Mouse (Mus musculus) neural tube, embryonic 12.5 days (tissue): ENCODE results near the gene Olfr1442. TPM values are rescaled to one million over a fixed set of nuclear protein-coding genes. Genes with fewer than 3 reads are reported as not detected.
"Not testable (repeated sequence)": the region's sequence is repeated elsewhere in the genome, so short reads cannot be mapped to it uniquely, and the experiment has no call there.

Source experiments
- ATAC-seq: fragments of 200-750 bp; cut with Nextera tagmentation; 2 replicates; pipeline ENCODE4 v1.8.0; 2017; ENCODE audit warnings: low read depth, mild to moderate bottlenecking, moderate TSS enrichment, moderate library complexity; ENCODE audit not compliant: low FRiP score
- H3K27ac ChIP-seq: fragments of 300-500 bp; sonication (generic); 2 replicates; pipeline ENCODE4 v1.5.1; 2016
- H3K27me3 ChIP-seq: fragments of 300-500 bp; sonication (generic); replicated peaks from 2 replicates; pipeline ENCODE4 v1.6.1; 2016; ENCODE audit warnings: mild to moderate bottlenecking
- H3K36me3 ChIP-seq: fragments of 300-500 bp; sonication (generic); 2 replicates; pipeline ENCODE4 v1.6.1; 2016; ENCODE audit warnings: mild to moderate bottlenecking
- H3K4me1 ChIP-seq: fragments of 300-500 bp; sonication (generic); 2 replicates; pipeline ENCODE4 v1.6.1; 2016
- H3K4me2 ChIP-seq: fragments of 300-500 bp; sonication (generic); replicated peaks from 2 replicates; pipeline ENCODE4 v1.6.1; 2016; ENCODE audit warnings: mild to moderate bottlenecking
- H3K4me3 ChIP-seq: fragments of 300-500 bp; sonication (generic); 2 replicates; pipeline ENCODE4 v1.5.1; 2016
- H3K9ac ChIP-seq: fragments of 300-500 bp; sonication (generic); 2 replicates; pipeline ENCODE4 v1.6.1; 2016; ENCODE audit warnings: mild to moderate bottlenecking
- H3K9me3 ChIP-seq: fragments of 300-500 bp; sonication (generic); 2 replicates; pipeline ENCODE4 v1.6.1; 2016; ENCODE audit warnings: mild to moderate bottlenecking
- WGBS: fragments of 180-500 bp; shearing (Covaris S2); methylation state at CpG from one replicate; pipeline ENCODE4 v1.1.7; 2016; 5-methylcytosine and 5-hydroxymethylcytosine counted together
- polyA plus RNA-seq: library from polyadenylated mRNA; unstranded; fragments of >200 nt; fragmentation: Nextera tagmentation; extraction: Ambion mirVana; gene quantifications from 2 replicates; pipeline ENCODE4 v1.2.1, GENCODE M21; 2016

The Olfr1442 gene
- polyA plus RNA-seq = not detected in 2 replicates

GRCm38 (mm10) chr19:12670139-12670538 is at the start of gene Olfr1442:
Gene Olfr1442 (plus strand): TSS chr19:12670439.
- no peak within 1 kb of the TSS for H3K27ac ChIP-seq
- no peak for ATAC-seq
- H3K9me3 ChIP-seq = no peaks in the 10 kb centered on the region
- H3K4me3 ChIP-seq = no peak within 1 kb of the TSS
- H3K9ac ChIP-seq = no peak within 1 kb of the TSS
- no peak within 1 kb of the TSS for H3K4me2 ChIP-seq
- H3K36me3 ChIP-seq = no peaks in the 10 kb centered on the region
- no peaks in the 10 kb centered on the region for H3K4me1 ChIP-seq
- H3K27me3 ChIP-seq = no peaks in the 10 kb centered on the region

GRCm38 (mm10) chr19:12633176-12633575 is 37.1 kb upstream of the Olfr1442 start, which contains the start of gene Glyat:
Gene Glyat (plus strand): TSS chr19:12633308.
- H3K27me3 ChIP-seq = no peaks in the 10 kb centered on the region
- H3K27ac ChIP-seq = no peak within 1 kb of the TSS
- no peak within 1 kb of the TSS for H3K4me3 ChIP-seq
- H3K36me3 ChIP-seq = no peaks in the 10 kb centered on the region
- H3K9me3 ChIP-seq = no peaks in the 10 kb centered on the region
- no peaks in the 10 kb centered on the region for H3K4me1 ChIP-seq
- no peak within 1 kb of the TSS for H3K9ac ChIP-seq
- 87% methylated on average over 4 of the region's 4 CpGs for WGBS
- no peak for ATAC-seq
- no peak within 1 kb of the TSS for H3K4me2 ChIP-seq

GRCm38 (mm10) chr19:12634259-12634658 is 36.0 kb upstream of the Olfr1442 start:
- no peak overlapping the region for H3K9ac ChIP-seq
- H3K9me3 ChIP-seq = no peaks in the 10 kb centered on the region
- H3K4me3 ChIP-seq = no peak overlapping the region
- H3K4me2 ChIP-seq = no peak overlapping the region
- no peaks in the 10 kb centered on the region for H3K27me3 ChIP-seq
- H3K27ac ChIP-seq = no peak overlapping the region
- H3K36me3 ChIP-seq = no peaks in the 10 kb centered on the region
- H3K4me1 ChIP-seq = no peaks in the 10 kb centered on the region
- ATAC-seq = no peak
- WGBS = 88% methylated on average over 3 of the region's 3 CpGs

GRCm38 (mm10) chr19:12634963-12635362 is 35.3 kb upstream of the Olfr1442 start:
- Histone ChIP-seq H3K27me3 (no peaks in the 10 kb centered on the region), H3K9ac (no peak overlapping the region), H3K9me3 (no peaks in the 10 kb centered on the region), H3K36me3 (no peaks in the 10 kb centered on the region), H3K4me1 (no peaks in the 10 kb centered on the region), H3K27ac (no peak overlapping the region), H3K4me3 (no peak overlapping the region), H3K4me2 (no peak overlapping the region)
- WGBS = 90% methylated on average over 4 of the region's 4 CpGs
- ATAC-seq = no peak

- ATAC-seq = no peak
These were observed 33.4 kb upstream of the Olfr1442 start for GRCm38 (mm10) chr19:12636863-12637262.

GRCm38 (mm10) chr19:12638049-12638448 is 32.2 kb upstream of the Olfr1442 start:
- Histone ChIP-seq H3K27ac (no peak overlapping the region), H3K9me3 (no peaks in the 10 kb centered on the region), H3K9ac (no peak overlapping the region), H3K36me3 (no peaks in the 10 kb centered on the region), H3K4me2 (no peak overlapping the region), H3K4me3 (no peak overlapping the region), H3K4me1 (no peaks in the 10 kb centered on the region), H3K27me3 (no peaks in the 10 kb centered on the region)
- ATAC-seq = no peak
- WGBS = 79% methylated on average over 1 of the region's 1 CpGs

More at GRCm38 (mm10) chr19:12636863-12637262, 33.4 kb upstream of the Olfr1442 start:
- no peak overlapping the region for H3K27ac ChIP-seq
- H3K36me3 ChIP-seq = no peaks in the 10 kb centered on the region
- no peaks in the 10 kb centered on the region for H3K27me3 ChIP-seq
- no peak overlapping the region for H3K4me3 ChIP-seq
- no peak overlapping the region for H3K4me2 ChIP-seq
- no peaks in the 10 kb centered on the region for H3K9me3 ChIP-seq
- H3K4me1 ChIP-seq = no peaks in the 10 kb centered on the region
- H3K9ac ChIP-seq = no peak overlapping the region
- WGBS = 80% methylated on average over 3 of the region's 3 CpGs

- H3K27me3 ChIP-seq = no peaks in the 10 kb centered on the region
- no peaks in the 10 kb centered on the region for H3K4me1 ChIP-seq
- no peak overlapping the region for H3K9ac ChIP-seq
- no peak overlapping the region for H3K27ac ChIP-seq
- H3K4me3 ChIP-seq = no peak overlapping the region
- no peak for ATAC-seq
- H3K9me3 ChIP-seq = no peaks in the 10 kb centered on the region
- no peak overlapping the region for H3K4me2 ChIP-seq
- no peaks in the 10 kb centered on the region for H3K36me3 ChIP-seq
These were observed 20.7 kb upstream of the Olfr1442 start for GRCm38 (mm10) chr19:12649511-12649910.

- Histone ChIP-seq H3K4me2 (no peak overlapping the region), H3K27ac (no peak overlapping the region), H3K9me3 (0 out of 2 replicates have a peak, but pooled peaks cover 14% of the 10 kb centered on the region), H3K4me1 (no peaks in the 10 kb centered on the region), H3K27me3 (no peaks in the 10 kb centered on the region), H3K9ac (no peak overlapping the region), H3K4me3 (no peak overlapping the region), H3K36me3 (no peaks in the 10 kb centered on the region)
- WGBS = 81% methylated on average over 1 of the region's 1 CpGs
- no peak for ATAC-seq
These were observed 4.1 kb upstream of the Olfr1442 start for GRCm38 (mm10) chr19:12666156-12666555.

- not testable (repeated sequence) for ATAC-seq, H3K27me3 ChIP-seq
- 96% methylated on average over 3 of the region's 3 CpGs for WGBS
These were observed 1.6 kb upstream of the Olfr1442 start for GRCm38 (mm10) chr19:12668601-12669000.

GRCm38 (mm10) chr19:12671051-12671450 is 812 bp downstream of the Olfr1442 start:
- no peak for ATAC-seq
- Histone ChIP-seq H3K4me3 (no peak overlapping the region), H3K27me3 (no peaks in the 10 kb centered on the region), H3K9ac (no peak overlapping the region), H3K36me3 (no peaks in the 10 kb centered on the region), H3K4me2 (no peak overlapping the region), H3K9me3 (no peaks in the 10 kb centered on the region), H3K27ac (no peak overlapping the region), H3K4me1 (no peaks in the 10 kb centered on the region)
- WGBS = 91% methylated on average over 4 of the region's 4 CpGs

More at GRCm38 (mm10) chr19:12668601-12669000, 1.6 kb upstream of the Olfr1442 start:
- H3K4me2 ChIP-seq, H3K27ac ChIP-seq, H3K9me3 ChIP-seq, H3K4me1 ChIP-seq, H3K4me3 ChIP-seq, H3K9ac ChIP-seq, H3K36me3 ChIP-seq: not testable (repeated sequence)

- Histone ChIP-seq H3K36me3 (no peaks in the 10 kb centered on the region), H3K9me3 (no peaks in the 10 kb centered on the region), H3K4me1 (no peaks in the 10 kb centered on the region), H3K27ac (no peak within 1 kb of the TSS), H3K9ac (no peak within 1 kb of the TSS), H3K27me3 (no peaks in the 10 kb centered on the region), H3K4me3 (no peak within 1 kb of the TSS), H3K4me2 (no peak within 1 kb of the TSS)
- ATAC-seq = no peak
- WGBS = 74% methylated on average over 3 of the region's 3 CpGs
These were observed 7.6 kb downstream of the Olfr1442 start, which contains the start of gene Olfr1443 for GRCm38 (mm10) chr19:12677812-12678211. Gene Olfr1443 (plus strand): TSS chr19:12678112.

- Histone ChIP-seq H3K9me3 (no peaks in the 10 kb centered on the region), H3K36me3 (no peaks in the 10 kb centered on the region), H3K27me3 (no peaks in the 10 kb centered on the region), H3K4me2 (no peak overlapping the region), H3K27ac (no peak overlapping the region), H3K4me1 (no peaks in the 10 kb centered on the region), H3K9ac (no peak overlapping the region), H3K4me3 (no peak overlapping the region)
- no peak for ATAC-seq
These were observed 14.4 kb downstream of the Olfr1442 start for GRCm38 (mm10) chr19:12684638-12685037.

GRCm38 (mm10) chr19:12685231-12685630 is 15.0 kb downstream of the Olfr1442 start:
- no peak for ATAC-seq
- no peaks in the 10 kb centered on the region for H3K9me3 ChIP-seq
- H3K27ac ChIP-seq = no peak overlapping the region
- no peak overlapping the region for H3K9ac ChIP-seq
- no peak overlapping the region for H3K4me2 ChIP-seq
- no peaks in the 10 kb centered on the region for H3K36me3 ChIP-seq
- no peaks in the 10 kb centered on the region for H3K27me3 ChIP-seq
- H3K4me3 ChIP-seq = no peak overlapping the region
- no peaks in the 10 kb centered on the region for H3K4me1 ChIP-seq
